Mouse (Mus musculus): ENCODE data around the gene Vmn1r17.

Gene Vmn1r17

GRCm38 (mm10) chr6:57363627-57364026, at the start of gene Vmn1r17:
TSS of gene Vmn1r17 (minus strand) at chr6:57363727.
- 90% methylated on average over 1 of the region's 1 CpGs for WGBS

GRCm38 (mm10) chr6:57403480-57403879, 40.0 kb upstream of the Vmn1r17 start, which contains the start of gene Vmn1r19:
TSS of gene Vmn1r19 (plus strand) at chr6:57403780.
- 70% methylated on average over 3 of the region's 3 CpGs for WGBS

GRCm38 (mm10) chr6:57395683-57396082, 32.2 kb upstream of the Vmn1r17 start, which contains the start of gene Vmn1r18:
TSS of gene Vmn1r18 (minus strand) at chr6:57395783.

DNA sequence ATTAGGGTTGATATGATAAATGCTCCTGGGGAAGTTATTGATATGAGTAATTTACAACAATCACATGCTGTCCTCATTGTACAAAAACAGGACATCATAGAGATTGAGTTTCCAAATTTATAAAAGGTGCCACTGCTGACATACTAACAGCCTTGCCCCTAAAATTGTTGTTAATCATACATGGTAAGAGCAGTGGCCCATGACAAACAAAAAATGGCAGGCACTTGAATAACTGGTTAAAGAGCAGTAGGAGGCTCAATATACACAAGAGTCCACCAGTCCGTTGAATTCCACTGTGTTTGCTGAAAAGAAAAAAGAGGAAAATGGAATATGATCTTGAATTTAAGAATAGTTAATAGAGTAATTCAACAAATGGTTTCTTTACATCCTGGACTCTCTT, 4.0 kb upstream of the Vmn1r17 start:
- 95% methylated on average over 1 of the region's 1 CpGs for WGBS

- WGBS, result 88% methylated on average over 1 of the region's 1 CpGs
Observed at GRCm38 (mm10) chr6:57365866-57366265, 2.3 kb upstream of the Vmn1r17 start.

DNA sequence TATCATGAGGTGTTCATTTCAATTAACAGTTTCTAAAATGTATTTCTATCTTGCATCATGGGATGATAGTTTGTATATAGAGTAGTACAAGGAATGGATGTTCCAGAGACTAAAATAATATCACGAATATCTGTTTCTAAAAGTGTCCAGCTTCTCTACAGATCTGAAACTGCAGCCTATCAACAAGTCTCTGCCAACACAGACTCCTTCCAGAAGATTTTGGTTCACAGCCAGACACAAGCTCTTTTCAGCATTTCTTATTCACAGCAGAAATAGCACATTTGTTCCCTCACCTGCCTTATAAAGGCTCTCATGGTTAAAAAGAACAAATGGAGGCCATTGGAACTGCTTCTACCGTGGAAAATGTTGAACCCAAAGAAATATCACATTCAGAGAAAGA, 6.7 kb downstream of the Vmn1r17 start:
- 21% methylated on average over 2 of the region's 2 CpGs for WGBS

DNA sequence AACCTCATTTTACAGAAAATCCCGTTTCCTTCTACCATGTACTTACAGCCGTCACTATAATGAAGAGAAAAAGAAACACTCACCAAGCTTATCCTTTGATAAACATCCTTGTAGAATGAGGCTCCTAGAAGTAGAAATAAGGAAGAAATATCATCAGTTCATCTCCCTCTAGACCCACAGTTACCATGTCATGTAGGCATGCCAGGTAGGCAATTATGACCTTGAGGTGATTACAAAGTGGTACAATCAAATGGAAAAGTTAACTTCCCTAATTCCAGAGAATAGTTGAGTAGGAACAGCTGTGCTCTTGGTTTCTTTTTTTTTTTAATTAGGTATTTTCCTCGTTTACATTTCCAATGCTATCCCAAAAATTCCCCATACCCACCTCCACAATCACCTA, 34.1 kb downstream of the Vmn1r17 start, which contains the start of gene Vmn1r16:
Vmn1r16 (minus strand) TSS at position 101 of the 400 bp plus-strand sequence.
- WGBS, result 78% methylated on average over 3 of the region's 3 CpGs

Measured in cerebral cortex, adult 2 months (tissue).